Mouse (Mus musculus) hindbrain, embryonic 16.5 days (tissue): ENCODE measurements around the gene Tnr. TPM values are rescaled to one million over a fixed set of nuclear protein-coding genes. Genes with fewer than 3 reads are reported as not detected.

ENCODE experiments used
- ATAC-seq: fragments of 200-750 bp; cut with Nextera tagmentation; 2 replicates; pipeline ENCODE4 v1.8.0; 2017; ENCODE audit warnings: moderate TSS enrichment, moderate library complexity
- H3K27ac ChIP-seq: fragments of 300-500 bp; sonication (generic); 2 replicates; pipeline ENCODE4 v1.5.1; 2014; ENCODE audit warnings: low read depth, mild to moderate bottlenecking, control low read depth, low read length, moderate library complexity
- H3K27me3 ChIP-seq: fragments of 300-500 bp; sonication (generic); replicated peaks from 2 replicates; pipeline ENCODE4 v1.6.1; 2014; ENCODE audit warnings: low read length; ENCODE audit not compliant: control insufficient read depth, insufficient read depth
- H3K36me3 ChIP-seq: fragments of 300-500 bp; sonication (generic); 2 replicates; pipeline ENCODE4 v1.6.1; 2014; ENCODE audit warnings: mild to moderate bottlenecking, low read length, moderate library complexity, mixed read lengths; ENCODE audit not compliant: control insufficient read depth, insufficient read depth
- H3K4me1 ChIP-seq: fragments of 300-500 bp; sonication (generic); 2 replicates; pipeline ENCODE4 v1.6.1; 2014; ENCODE audit warnings: low read depth, low read length; ENCODE audit not compliant: control insufficient read depth, insufficient read depth
- H3K4me2 ChIP-seq: fragments of 300-500 bp; sonication (generic); 2 replicates; pipeline ENCODE4 v1.6.1; 2014; ENCODE audit warnings: mild to moderate bottlenecking, low read length, control low read depth, moderate library complexity
- H3K4me3 ChIP-seq: fragments of 300-500 bp; sonication (generic); 2 replicates; pipeline ENCODE4 v1.5.1; 2014; ENCODE audit warnings: mild to moderate bottlenecking, low read length, control low read depth, moderate library complexity
- H3K9ac ChIP-seq: fragments of 300-500 bp; sonication (generic); 2 replicates; pipeline ENCODE4 v1.6.1; 2014; ENCODE audit warnings: low read depth, mild to moderate bottlenecking, control low read depth, low read length, moderate library complexity
- H3K9me3 ChIP-seq: fragments of 300-500 bp; sonication (generic); 2 replicates; pipeline ENCODE4 v1.6.1; 2014; ENCODE audit warnings: mild to moderate bottlenecking, low read length, moderate library complexity; ENCODE audit not compliant: control insufficient read depth
- whole genome bisulfite sequencing: fragments of 180-500 bp; shearing (Covaris S2); extraction: QIAGEN DNeasy Blood & Tissue Kit; methylation state at CpG from one replicate; pipeline ENCODE4 v1.1.7; 2014; 5-methylcytosine and 5-hydroxymethylcytosine counted together
- polyA plus RNA-seq: library from polyadenylated mRNA; unstranded; fragments of >200 nt; fragmentation: Nextera tagmentation; extraction: Ambion mirVana; gene quantifications from 2 replicates; pipeline ENCODE4 v1.2.1, GENCODE M21; 2015

Tnr gene
- polyA plus RNA-seq, 1 experiment from 2014 or later = 5.6 TPM

- Histone ChIP-seq H3K27me3 (no peaks in the 10 kb centered on the region; the same call in 1 of the 2 replicates), H3K4me2 (no peak overlapping the region), H3K4me1 (peaks cover 3% of the 10 kb centered on the region; the same call in 1 of the 2 replicates), H3K4me3 (no peak overlapping the region), H3K36me3 (no peaks in the 10 kb centered on the region), H3K9me3 (no peaks in the 10 kb centered on the region), H3K27ac (peak overlapping the region; percentile 50; the same call in 1 of the 2 replicates), H3K9ac (no peak overlapping the region)
- WGBS = 34% methylated on average over 17 of the region's 17 CpGs
- ATAC-seq = peak; percentile 46
Observed at GRCm38 (mm10) chr1:159551591-159552442, 28.2 kb downstream of the Tnr start.

- H3K4me3 ChIP-seq = no peak overlapping the region
- H3K27ac ChIP-seq = no peak overlapping the region
- no peaks in the 10 kb centered on the region for H3K9me3 ChIP-seq
- H3K36me3 ChIP-seq = no peaks in the 10 kb centered on the region
- no peak for ATAC-seq
- WGBS = 81% methylated on average over 3 of the region's 3 CpGs
- H3K27me3 ChIP-seq = no peaks in the 10 kb centered on the region
- no peak overlapping the region for H3K9ac ChIP-seq
- no peaks in the 10 kb centered on the region for H3K4me1 ChIP-seq
- H3K4me2 ChIP-seq = no peak overlapping the region
Observed at GRCm38 (mm10) chr1:159561616-159562015, 38.0 kb downstream of the Tnr start.

DNA sequence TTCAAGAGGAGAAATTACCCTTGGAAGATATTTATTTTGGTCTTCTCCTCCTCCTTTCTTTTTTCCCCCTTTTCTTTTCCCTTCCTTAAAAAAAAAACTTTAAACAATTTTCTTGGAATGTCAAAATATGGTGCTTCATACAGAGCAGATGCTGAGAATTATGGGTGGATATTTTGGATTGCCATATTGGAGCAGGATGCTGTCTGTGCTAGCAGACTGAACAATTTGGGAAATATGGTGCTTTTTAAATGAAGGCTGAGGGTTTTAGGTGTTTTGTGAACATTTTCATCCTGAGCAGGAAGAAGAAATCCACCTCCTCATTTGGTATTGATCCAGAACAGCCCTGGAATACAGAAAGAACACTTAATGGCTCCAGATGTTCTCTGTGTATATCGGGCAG, 41.6 kb downstream of the Tnr start:
- ATAC-seq = no peak
- Histone ChIP-seq H3K27ac (no peak overlapping the region), H3K4me3 (no peak overlapping the region), H3K9ac (no peak overlapping the region), H3K36me3 (no peaks in the 10 kb centered on the region), H3K27me3 (no peaks in the 10 kb centered on the region), H3K4me2 (no peak overlapping the region), H3K9me3 (no peaks in the 10 kb centered on the region), H3K4me1 (peaks cover 1% of the 10 kb centered on the region; the same call in 1 of the 2 replicates)
- WGBS = 85% methylated on average over 1 of the region's 1 CpGs

- WGBS = 81% methylated on average over 6 of the region's 6 CpGs
- Histone ChIP-seq H3K36me3 (no peaks in the 10 kb centered on the region), H3K4me3 (no peak overlapping the region), H3K4me1 (peaks cover 8% of the 10 kb centered on the region), H3K4me2 (no peak overlapping the region), H3K27me3 (no peaks in the 10 kb centered on the region), H3K27ac (no peak overlapping the region), H3K9ac (no peak overlapping the region), H3K9me3 (no peaks in the 10 kb centered on the region)
- no peak for ATAC-seq
Observed at GRCm38 (mm10) chr1:159566046-159566445, 42.5 kb downstream of the Tnr start.

DNA sequence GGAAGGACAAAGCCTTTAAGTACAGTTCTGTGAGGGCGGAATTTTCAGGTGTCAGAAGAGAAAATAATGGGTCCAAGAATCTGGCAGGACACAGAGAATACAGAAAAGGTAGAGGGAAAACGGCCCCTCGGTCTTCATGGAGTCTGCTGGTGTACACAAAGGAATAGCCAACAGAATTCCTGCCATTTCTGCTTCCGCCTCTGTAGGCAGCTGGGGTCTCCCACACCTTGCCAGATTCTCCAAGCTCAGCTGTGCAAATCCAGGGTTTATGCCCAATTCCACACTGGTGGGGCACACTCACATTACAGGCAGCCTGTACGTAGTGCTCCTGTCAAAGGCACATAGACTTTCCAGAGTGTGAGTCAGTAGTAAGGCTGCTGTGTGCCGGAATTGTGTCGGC, 43.6 kb downstream of the Tnr start:
- Histone ChIP-seq H3K4me2 (no peak overlapping the region), H3K9ac (no peak overlapping the region), H3K4me1 (peaks cover 8% of the 10 kb centered on the region), H3K27ac (no peak overlapping the region), H3K4me3 (no peak overlapping the region), H3K27me3 (no peaks in the 10 kb centered on the region), H3K36me3 (no peaks in the 10 kb centered on the region), H3K9me3 (no peaks in the 10 kb centered on the region)
- no peak for ATAC-seq
- 78% methylated on average over 7 of the region's 7 CpGs for WGBS

DNA sequence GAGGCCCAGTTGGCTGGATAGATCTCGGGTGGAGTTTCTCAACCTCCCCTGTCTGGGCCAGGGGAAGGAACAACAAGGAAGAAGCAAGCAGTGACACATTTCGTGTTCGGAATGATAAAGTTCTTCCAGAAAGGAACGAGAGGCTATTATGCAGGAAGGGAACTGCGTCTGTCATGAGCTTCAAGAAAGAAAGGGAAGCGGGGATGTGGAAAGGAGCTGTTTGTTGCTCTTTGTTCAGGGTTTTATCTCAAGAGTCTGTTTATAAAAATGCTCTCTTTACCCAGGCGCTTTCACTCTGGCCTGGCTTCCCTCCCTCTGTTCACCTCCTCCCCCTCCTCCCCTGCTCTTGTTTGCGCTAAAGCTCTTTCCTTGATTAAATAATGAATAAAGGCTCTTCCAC, 46.7 kb downstream of the Tnr start:
- Histone ChIP-seq H3K27ac (peak overlapping the region; percentile 42; the same call in 1 of the 2 replicates), H3K9ac (no peak overlapping the region), H3K4me2 (peak overlapping the region; percentile 7; the same call in 1 of the 2 replicates), H3K4me1 (peaks cover 8% of the 10 kb centered on the region), H3K9me3 (no peaks in the 10 kb centered on the region), H3K36me3 (no peaks in the 10 kb centered on the region), H3K27me3 (no peaks in the 10 kb centered on the region), H3K4me3 (no peak overlapping the region)
- WGBS = 26% methylated on average over 8 of the region's 8 CpGs
- peak; percentile 77 for ATAC-seq

DNA sequence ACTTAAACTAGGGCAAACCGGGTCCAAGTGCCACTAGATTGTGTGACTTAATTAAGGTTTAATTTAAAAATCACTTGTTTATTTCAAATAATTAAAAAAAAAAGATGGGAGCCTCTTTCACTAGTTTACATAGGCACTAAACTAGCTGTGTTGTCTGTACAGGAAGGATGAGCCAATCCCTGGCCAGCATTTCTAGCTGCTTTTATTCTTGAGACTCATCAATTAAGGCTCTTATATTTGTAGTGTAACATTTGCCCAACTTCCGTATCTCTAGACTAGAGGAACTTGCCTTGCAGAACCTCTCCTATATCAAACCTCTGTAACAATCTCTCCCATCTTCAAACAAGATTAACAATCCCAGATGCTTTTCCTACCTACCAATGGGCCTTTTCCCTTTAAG, 47.3 kb downstream of the Tnr start:
- ATAC-seq = no peak
- H3K27ac ChIP-seq = no peak overlapping the region

DNA sequence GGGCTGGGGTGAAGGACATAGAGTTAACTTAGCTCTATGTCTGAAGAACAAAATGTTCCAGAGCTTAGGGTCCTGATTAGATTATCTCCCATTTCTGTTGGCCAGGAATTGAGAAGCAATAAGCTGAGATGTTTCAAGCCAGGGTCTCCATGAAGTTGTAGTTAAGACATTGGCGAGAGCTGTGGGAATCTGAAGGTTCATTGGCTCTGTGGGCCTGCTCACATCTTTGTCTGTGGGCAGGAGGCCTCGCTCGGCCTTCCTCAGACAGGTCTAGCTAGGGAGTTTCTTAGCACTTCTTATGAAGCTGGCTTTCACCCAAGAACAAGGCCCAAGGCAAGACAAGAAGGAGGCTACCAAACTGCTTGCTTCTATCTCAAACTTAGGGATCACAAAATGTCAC, 48.4 kb downstream of the Tnr start:
- H3K9me3 ChIP-seq = no peaks in the 10 kb centered on the region
- H3K9ac ChIP-seq = no peak overlapping the region
- H3K27me3 ChIP-seq = no peaks in the 10 kb centered on the region
- no peak overlapping the region for H3K4me2 ChIP-seq
- WGBS = 89% methylated on average over 3 of the region's 3 CpGs
- peaks cover 8% of the 10 kb centered on the region for H3K4me1 ChIP-seq
- ATAC-seq = no peak
- H3K4me3 ChIP-seq = no peak overlapping the region
- H3K27ac ChIP-seq = no peak overlapping the region
- no peaks in the 10 kb centered on the region for H3K36me3 ChIP-seq

More for the DNA sequence above, 47.3 kb downstream of the Tnr start:
- no peak overlapping the region for H3K9ac ChIP-seq
- H3K9me3 ChIP-seq = no peaks in the 10 kb centered on the region
- no peaks in the 10 kb centered on the region for H3K27me3 ChIP-seq
- no peak overlapping the region for H3K4me2 ChIP-seq
- no peaks in the 10 kb centered on the region for H3K36me3 ChIP-seq
- WGBS = 48% methylated on average over 2 of the region's 2 CpGs
- peaks cover 8% of the 10 kb centered on the region for H3K4me1 ChIP-seq
- no peak overlapping the region for H3K4me3 ChIP-seq

DNA sequence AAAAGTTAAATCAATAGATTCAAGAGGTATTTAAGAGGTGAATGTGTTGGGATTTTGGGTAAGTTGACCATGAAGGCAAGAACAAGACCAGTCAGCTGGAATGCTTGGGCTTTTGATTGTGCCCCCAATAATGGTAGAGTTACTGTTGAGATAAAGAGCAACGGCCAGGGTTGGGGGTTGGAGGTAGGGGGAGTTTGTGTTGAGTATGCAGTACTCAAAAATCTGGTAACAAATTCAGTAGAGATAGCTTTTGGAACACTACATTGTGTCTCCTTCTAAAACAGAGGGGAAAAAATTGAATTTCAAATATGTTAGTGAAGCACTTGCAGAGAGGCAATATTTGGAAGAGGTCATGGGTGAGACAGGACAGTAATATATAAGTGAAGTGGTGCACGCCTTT, 49.5 kb downstream of the Tnr start:
- Histone ChIP-seq H3K4me2 (no peak overlapping the region), H3K36me3 (no peaks in the 10 kb centered on the region), H3K27me3 (no peaks in the 10 kb centered on the region), H3K4me3 (no peak overlapping the region), H3K9ac (no peak overlapping the region), H3K4me1 (peaks cover 9% of the 10 kb centered on the region), H3K27ac (no peak overlapping the region), H3K9me3 (no peaks in the 10 kb centered on the region)
- WGBS = 90% methylated on average over 2 of the region's 2 CpGs
- ATAC-seq = no peak
